Mouse (Mus musculus): ENCODE results near the gene Olfr424.

Olfr424 gene

DNA sequence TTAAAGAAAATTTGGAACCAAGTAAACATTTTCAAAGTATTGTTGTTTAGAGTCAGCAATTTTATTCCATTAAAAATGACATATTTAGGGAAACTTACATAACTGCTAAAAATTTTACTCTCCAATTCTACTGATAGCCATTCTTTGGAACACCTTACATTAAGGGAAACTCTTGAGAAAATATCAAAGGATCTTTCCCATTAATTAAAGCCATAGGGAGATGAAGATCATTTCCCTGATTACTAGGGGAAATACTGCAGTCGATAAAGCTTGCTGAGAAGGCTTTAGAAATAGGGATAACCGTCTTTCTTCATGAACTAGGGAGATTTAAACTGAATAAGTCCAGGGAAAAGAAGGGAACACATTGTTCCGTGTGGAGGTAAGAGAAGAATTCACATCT, at the start of gene Olfr424:
Gene Olfr424, plus strand, starts transcription at position 301 of the 400 bp plus-strand sequence.
- DNase-seq, result no peak

DNA sequence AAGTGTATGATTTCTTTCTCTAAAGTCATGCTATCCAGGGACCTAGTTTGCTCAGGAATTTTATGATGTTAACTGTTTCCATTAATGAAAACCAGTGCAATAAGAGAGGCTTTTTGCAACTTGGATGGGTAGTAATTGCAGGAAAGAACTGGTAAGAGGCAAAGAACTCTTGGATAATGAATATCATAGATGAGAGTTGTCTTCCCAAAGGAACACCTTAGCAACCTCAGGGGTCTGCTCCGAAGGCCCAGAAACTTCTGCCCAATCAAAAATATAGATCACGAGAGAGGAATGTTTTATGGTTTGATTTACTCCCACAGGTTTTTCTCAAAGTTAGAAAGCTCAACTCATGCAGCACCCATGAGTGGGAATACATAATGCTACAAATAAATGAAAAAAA, 47.3 kb upstream of the Olfr424 start, which contains the start of gene Olfr429:
Gene Olfr429, plus strand, starts transcription at position 301 of the 400 bp plus-strand sequence.
- no peak for DNase-seq

DNA sequence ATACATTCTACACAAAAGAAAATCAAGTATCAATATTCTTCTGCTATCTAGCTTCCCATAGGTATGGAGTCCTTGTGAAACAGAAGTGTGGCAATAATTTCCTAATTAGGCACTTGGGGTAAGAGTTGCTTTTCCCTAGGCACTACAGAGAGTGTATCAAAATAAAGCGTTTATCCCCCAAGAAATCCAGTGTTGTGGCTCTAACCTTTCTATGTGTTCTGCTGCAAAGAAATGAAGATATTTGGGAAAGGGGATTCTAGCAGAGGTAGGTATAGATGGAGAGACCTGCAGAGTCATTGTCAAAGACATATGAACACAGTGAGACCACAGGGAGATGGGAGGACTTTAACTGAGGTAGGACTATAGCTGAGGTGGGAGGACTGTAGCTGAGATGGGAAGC, 34.7 kb upstream of the Olfr424 start, which contains the start of gene Olfr427:
Gene Olfr427, plus strand, starts transcription at position 301 of the 400 bp plus-strand sequence.
- DNase-seq, result no peak

DNA sequence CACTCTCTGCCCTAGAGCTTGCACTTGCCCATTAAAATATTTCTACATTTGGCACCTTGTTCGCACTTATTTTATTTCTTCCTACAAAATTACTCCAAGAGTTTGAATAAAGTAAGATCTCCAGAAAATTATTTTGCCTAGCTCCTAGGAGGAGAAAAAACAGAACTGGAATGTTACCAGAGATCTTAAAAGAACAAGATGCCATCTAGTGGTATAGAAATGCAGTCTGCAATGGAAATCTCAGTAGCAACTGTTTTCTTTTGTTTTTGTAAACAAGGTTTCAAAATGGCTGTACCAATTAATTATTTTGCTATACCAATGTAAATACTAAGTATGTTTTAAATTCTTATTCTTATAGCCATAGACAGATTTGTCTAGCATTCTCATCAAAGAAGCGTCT, 27.6 kb upstream of the Olfr424 start:
- DNase-seq, result no peak

DNA sequence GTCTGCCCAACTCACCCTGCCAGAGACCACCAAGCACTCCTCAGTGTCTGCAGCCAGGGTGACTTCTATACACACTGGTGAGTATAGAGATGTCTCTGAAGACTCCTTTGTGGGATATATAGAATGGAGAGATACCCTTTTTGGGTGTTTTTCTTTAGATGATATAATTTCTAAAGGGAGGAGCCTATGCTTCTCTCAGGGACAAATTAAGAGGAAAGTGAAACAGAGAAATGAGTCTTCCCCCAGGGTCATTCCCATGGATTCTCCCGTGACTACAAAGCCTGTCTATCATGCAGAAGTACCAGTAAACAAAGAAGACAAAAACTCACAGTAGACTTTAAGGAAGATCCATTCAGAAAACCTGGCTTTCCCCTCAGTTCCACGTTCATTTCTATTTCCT, 10.3 kb upstream of the Olfr424 start, which contains the start of gene Olfr231:
Gene Olfr231, minus strand, starts transcription at position 101 of the 400 bp plus-strand sequence.
- DNase-seq, result no peak

DNA sequence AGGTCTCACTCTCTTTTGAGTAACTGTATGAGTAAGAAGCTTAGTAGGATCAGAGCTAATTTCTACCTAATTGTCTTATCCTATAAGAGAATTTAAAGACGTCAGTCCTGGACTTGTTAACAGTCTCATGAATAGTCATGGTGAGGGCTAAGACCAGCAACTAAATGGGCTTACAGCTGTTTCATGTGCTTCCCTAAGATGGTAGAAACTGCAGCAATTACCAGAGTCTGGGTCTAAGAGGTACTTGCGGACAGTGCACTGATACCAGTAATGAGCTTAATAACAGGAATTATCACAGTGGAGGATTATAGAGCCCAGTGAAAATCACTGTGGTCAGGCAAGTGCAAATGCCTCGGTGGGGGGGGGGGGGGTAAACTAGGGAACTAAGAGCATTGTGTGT, 682 bp downstream of the Olfr424 start:
- DNase-seq, result no peak

DNA sequence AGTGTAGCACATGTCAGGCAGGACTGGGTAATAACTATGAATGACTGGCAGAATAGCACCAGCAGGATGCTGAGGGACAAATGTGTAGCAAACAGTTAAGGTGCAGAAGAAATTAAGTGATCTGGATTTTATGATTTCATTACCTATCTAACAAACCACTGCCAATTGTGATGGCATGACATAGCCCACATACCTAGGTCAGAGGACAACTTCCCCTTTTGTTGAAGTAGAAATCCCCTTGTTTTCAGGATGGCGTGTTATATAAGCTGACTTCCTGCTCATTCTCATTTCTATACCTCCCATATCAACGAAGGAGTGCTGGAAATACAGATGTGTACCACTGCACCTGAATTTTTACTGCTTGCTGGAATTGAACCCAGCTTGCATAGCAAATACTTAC, 10.1 kb downstream of the Olfr424 start:
- no peak for DNase-seq

DNA sequence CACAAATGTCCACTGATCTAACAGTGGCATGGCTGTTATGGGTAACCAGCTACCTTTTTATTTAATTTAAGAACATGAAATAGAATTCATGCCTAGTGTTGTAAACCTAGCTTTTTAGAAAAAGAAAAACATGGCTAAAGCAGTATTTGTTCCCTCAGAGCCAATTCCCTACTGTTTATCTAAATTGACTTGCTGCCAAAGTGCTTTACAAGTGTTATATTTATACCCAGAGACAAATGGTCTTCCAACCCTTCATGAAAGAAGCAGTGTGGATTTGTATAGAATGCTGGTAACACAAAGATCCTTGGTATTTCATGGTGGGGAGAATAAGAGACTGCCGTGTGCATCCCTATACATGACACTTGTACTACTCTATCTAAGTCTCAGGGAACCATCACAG, 15.4 kb downstream of the Olfr424 start:
- no peak for DNase-seq

DNA sequence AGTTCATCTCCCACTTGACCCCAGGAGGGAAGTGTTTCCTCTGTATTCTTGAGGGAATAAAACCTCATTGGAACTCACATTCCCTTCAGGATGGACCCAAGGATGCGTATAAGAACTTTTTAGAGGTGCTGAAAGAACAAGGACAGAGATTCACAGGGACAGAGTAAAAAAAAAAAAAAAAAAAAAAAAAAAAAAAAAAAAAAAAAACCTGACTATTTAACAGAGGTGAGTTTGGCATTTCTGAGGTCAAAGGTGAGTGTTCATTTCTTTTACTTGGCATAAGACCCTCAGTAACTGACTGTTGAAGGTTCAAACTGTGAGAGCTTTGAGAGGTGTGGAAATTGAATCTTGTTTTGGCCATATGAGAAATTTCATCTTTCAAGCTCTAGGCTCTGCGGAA, 18.0 kb downstream of the Olfr424 start:
- no peak for DNase-seq

DNA sequence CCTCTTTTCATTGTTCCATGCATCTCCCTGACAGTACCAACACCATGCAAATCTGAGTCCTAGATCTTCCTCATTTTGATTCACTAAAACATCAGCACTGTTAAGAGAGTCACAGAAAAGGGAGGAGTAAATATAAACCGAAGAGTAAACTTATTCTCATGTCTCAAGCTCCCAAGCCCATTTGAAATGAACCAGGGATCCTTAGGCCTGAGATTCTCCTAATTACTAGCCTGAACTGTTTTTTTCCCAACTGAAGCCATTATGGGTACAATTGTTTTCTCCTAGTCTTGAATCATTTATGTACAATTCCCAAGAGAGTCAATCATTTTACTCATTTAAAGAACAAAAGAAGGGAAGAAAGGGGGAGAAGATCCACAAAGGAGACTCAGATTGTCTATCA, 24.0 kb downstream of the Olfr424 start, which contains the start of gene Olfr420:
Gene Olfr420, plus strand, starts transcription at position 301 of the 400 bp plus-strand sequence.
- no peak for DNase-seq

DNA sequence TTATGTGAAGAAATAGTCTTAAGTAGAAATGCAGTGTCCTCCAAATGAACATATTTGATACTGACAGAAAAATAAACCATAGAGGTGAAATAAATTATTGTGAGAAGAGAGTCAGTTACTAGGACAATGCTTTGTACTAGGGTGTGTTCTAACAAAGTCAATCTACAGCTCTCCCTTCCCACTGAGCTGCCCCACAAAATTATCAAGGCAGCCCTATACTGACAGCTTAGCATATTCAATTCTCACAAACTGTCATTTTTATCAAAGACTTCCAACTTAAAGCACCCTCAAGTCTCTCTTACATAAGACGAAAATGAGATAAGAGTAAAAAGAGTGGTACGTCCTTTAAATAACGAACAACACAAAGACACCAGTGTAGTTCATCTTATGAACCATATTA, 26.3 kb downstream of the Olfr424 start:
- no peak for DNase-seq

DNA sequence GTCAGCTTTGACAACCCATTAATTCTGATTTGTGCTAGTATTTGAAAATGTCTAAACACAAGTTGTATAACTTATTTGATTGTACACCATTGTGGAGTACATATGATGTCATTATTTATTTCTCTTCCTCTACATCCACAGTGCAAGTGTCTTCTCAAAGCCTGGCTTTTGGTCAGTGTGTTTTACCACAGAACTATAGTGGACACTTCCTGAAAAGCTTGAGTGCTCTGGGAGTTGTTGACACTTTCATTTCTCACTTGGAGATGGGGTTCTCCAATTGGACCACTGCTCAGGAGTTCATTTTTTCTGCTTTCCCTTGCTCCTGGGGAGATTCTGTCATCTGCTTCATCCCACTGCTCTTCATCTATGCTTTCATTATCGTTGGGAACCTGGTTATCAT, 27.2 kb downstream of the Olfr424 start:
- DNase-seq, result no peak

DNA sequence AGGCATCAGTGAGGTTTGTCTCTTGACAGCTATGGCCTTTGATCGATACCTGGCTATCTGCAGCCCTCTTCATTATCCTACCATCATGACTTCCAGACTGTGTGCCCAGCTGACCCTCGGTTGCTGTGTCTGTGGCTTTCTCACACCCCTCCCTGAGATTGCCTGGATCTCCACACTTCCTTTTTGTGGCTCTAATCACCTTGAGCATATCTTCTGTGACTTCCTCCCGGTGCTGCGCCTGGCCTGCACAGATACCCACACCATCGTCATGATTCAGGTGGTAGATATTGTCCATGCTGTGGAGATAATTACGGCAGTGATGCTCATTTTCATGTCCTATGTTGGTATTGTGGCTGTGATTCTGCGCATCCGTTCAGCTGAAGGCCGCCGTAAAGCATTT, 27.8 kb downstream of the Olfr424 start:
- no peak for DNase-seq

DNA sequence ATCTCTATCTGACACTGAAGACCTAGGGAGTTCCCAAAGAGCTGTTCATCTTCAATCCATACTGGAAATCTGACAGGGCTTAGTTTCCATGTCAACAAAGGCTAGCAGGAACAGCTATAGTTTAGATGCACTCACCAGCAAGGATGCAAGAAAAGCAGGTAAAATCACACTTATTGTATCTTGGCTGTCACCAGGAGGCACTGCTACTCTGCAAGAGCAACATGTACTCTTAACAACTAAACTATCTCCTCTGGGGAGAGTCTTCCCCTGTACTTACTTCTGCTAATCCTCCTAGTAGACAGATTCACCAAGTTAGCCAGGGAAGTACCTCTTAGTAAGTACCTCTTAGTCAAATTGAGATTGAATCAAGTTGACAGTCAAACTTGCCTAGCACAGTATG, 37.7 kb downstream of the Olfr424 start:
- no peak for DNase-seq

DNA sequence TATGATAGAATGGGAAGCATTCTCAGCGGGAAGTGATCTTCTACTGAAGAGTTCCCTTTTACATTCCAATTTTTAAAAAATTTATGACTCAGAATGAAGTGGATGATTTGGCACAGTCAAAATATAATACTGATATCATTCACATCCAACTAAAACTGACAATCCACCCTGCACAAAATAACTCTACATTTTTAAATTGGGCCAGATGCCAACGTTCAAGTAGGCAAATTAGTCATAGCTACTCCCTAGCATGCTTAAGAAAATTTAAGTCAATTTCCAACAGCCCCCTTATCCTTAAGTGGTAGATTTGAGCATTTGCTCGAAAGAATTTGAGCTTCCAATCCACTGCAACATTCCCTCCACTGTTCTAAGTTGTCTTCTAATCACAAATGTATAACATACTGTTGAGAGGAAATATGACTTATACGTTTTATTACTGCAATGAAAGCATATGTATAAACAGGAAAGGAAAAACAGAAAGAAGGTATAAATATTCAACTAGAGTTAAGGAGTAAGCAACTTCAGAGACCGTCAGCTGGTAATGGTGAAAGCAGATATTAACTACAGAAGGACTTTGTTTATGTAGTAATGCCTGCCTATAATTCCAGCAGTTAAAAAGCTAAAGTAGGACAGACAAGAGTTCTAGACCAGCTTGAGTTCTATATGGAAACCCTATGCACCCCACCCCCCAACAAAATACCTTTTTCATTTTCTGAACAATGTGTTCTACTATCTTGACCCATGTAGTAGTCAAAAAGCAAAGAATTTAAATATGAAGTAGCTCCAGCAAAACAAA, 39.6 kb downstream of the Olfr424 start:
- DNase-seq, result no peak

DNA sequence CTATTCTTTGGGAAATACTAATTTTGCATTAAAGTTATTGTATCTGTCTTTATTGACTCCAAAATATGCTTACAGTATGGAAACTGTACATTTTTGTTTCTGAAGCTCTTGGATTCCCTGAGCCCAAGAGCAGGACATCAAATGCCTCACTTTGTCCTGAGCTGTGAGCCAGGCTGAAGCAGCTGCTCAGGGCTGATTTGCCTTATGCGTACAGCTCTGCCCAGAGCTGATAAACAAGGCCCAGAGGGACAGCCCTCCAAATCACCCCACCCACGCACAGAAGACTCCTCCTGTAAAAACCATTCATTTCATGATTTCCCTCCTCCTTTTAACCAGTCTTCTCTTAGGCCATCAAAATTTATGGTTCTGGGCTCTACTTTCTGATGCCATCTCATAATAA, 40.2 kb downstream of the Olfr424 start:
- no peak for DNase-seq

DNA sequence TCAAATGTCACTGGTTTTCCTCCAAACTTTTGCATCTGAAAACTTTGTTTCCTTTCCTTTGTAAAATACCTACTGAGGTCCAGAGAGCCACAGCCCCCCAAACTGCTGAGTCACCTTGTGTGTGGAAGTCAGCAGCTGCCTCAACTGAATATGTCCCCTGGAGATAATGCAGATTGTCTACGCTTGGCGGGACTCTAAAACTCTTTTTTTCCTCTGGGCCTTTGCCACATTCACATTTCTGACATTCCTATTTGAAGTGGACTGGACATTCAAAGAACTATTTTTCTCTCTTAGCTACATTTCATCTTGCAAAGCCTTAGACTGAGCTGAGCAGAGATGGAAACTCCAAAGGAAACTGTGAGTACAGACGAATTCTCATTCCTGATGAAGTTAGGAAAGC, 41.3 kb downstream of the Olfr424 start, which contains the start of gene Spta1:
Gene Spta1, plus strand, starts transcription at position 172 of the 400 bp plus-strand sequence.
- DNase-seq, result no peak
